Mouse (Mus musculus): ENCODE results near the gene Dpm3.

Gene Dpm3

GRCm38 (mm10) chr3:89231772-89232275 lies 27.3 kb upstream of the Dpm3 start:
- no peak for DNase-seq (ENCODE audit: low spot score)

- no peak for DNase-seq (ENCODE audit: low spot score)
Measured at GRCm38 (mm10) chr3:89232614-89233013, 26.5 kb upstream of the Dpm3 start.

GRCm38 (mm10) chr3:89233562-89234110 lies 25.5 kb upstream of the Dpm3 start:
- no peak for DNase-seq (ENCODE audit: low spot score)

- no peak for DNase-seq (ENCODE audit: low spot score)
Measured at GRCm38 (mm10) chr3:89236516-89236915, 22.6 kb upstream of the Dpm3 start.

GRCm38 (mm10) chr3:89237682-89238081 lies 21.5 kb upstream of the Dpm3 start:
- no peak for DNase-seq (ENCODE audit: low spot score)

DNA sequence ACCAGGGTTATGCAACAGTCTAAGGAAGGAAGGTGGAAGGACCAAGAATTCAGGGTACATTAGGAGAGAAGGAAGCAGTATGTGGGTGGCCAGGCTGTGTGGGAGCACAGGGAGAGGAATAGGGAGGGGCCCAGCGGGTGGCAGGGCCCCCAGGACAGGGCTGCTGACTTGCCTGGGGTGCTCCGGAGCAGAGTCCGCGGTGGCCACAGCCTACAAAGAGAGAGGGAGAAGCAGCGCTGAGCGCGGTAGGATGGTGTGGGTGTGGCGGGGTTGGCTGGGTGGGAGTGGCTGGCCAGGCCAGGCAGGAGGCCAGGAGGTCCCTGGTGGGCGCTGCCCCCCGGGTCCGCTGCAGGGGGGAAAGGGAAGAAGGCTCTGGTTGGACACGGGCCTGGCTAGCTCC lies 20.7 kb upstream of the Dpm3 start:
- no peak for DNase-seq (ENCODE audit: low spot score)

- peak; percentile 77 for DNase-seq (ENCODE audit: low spot score)
Measured at GRCm38 (mm10) chr3:89242331-89242895, 16.7 kb upstream of the Dpm3 start.

- DNase-seq (ENCODE audit: low spot score): peak; percentile 80
Measured at GRCm38 (mm10) chr3:89243609-89244008, 15.5 kb upstream of the Dpm3 start.

DNA sequence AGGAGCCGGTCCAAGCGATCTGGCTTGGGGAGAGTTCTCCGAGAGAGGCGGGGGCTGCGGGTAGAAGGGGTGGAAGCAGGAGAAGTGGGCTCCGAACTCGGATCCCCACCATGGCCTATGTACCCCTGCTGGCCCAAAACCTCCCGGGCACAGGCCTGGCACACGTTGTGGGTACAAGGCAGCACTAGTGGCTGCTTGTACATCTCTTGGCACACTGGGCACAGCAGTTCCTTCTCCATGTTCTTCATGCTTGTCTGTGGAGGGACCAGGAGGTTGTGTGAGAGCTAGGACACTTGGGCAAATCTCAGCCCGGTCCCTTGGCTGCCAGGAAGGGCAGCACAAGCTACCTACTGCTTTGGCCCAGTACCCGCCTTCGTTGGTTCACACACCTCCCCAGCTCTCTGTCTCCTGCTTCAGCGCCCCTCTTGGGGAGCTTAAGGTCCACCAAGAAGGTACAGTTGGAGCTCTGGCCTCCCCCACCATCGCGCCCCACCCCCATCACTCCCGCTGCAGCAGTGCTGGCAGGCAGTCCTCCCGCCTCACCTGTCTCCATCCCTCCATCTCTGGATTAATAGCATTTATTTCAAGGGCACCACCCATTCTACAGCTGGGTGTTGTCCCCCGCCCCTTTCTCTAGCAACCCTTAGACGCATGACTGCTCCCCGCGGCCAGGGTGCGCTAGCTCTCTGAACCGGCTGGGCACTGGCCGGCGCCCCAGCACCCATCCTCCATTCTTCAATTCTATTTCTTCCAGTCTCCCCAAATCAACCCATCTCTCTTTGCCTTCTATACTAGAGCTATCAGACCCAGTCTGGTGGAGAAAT lies 14.8 kb upstream of the Dpm3 start:
- DNase-seq (ENCODE audit: low spot score): no peak

DNA sequence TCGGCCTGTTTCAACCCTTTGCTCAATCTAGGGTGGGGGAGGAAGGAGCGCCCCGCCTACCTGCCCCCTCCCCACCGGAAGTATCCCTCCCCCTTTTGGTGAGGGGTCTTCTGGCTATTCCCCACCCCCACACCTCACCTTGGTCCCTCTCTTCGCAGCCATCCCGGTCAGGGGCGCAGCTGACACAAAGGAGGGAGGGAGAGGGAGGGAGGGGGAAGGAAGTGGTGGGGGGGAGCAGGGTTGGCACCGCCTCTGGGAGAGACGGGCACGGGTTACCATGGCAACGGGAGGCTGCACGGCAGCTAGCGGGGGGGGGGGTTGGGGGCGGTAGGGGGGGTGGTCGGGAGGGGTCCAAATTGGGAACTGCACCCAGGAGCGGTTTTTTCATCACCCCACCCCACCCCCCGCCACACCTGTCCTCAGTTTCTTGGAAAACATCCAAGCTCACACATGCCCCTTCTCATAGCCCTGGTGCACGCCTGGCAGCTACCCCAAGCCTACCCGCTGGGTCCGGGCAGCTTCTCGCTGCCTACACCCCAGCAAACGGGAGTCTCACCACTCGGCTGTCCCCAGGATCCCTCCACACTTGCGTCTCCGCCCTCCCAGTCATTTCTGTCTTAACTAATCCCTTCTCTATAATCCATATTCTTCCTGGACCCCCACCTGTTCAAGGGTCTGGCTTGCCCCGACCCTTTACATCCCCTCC lies 14.0 kb upstream of the Dpm3 start:
- DNase-seq (ENCODE audit: low spot score): no peak

- no peak for DNase-seq (ENCODE audit: low spot score)
Measured at GRCm38 (mm10) chr3:89245688-89246171, 13.4 kb upstream of the Dpm3 start, which contains the start of gene Krtcap2. Krtcap2 (plus strand) TSS chr3:89245966.

DNA sequence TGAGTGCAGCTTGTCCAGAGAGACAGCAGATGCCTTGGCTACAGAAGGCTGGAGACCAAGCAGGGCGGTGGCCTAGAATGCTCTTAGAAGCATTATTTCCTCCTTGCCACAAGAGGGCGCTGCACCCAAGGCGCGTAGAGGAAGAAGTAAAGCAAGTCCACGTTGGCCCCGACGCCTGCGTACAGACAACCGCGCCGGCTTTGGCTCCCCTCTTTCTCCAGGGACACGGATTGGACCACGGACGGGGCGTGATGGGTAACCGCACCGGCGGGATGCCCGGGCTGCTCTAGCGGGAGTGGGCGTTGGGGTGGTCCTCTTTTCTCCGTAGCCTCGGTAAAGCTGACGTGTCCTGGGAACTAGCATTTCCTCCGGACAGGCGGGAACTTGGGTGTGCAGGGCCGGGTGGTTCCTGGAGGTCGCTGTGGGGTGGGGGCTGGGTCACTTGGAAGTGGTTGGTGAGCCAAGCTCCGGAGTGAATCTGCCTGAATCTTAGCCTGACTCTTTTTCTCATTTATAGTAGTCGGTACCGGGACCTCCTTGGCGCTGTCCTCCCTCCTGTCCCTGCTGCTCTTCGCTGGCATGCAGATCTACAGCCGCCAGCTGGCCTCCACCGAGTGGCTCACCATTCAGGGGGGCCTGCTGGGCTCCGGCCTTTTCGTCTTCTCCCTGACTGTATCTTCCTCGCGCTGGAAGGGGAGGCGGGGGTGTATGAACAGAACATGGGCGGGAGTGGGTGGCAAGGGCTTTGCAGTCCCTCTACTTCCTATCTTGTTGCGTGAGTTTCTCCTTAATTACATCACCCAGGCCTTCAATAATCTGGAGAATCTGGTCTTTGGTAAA lies 12.7 kb upstream of the Dpm3 start, which contains the start of gene Trim46:
Gene Trim46 (minus strand): TSS at position 49 of the 840 bp plus-strand sequence.
- DNase-seq (ENCODE audit: low spot score): peak; percentile 96

GRCm38 (mm10) chr3:89247466-89247865 lies 11.7 kb upstream of the Dpm3 start:
- DNase-seq (ENCODE audit: low spot score): no peak

DNA sequence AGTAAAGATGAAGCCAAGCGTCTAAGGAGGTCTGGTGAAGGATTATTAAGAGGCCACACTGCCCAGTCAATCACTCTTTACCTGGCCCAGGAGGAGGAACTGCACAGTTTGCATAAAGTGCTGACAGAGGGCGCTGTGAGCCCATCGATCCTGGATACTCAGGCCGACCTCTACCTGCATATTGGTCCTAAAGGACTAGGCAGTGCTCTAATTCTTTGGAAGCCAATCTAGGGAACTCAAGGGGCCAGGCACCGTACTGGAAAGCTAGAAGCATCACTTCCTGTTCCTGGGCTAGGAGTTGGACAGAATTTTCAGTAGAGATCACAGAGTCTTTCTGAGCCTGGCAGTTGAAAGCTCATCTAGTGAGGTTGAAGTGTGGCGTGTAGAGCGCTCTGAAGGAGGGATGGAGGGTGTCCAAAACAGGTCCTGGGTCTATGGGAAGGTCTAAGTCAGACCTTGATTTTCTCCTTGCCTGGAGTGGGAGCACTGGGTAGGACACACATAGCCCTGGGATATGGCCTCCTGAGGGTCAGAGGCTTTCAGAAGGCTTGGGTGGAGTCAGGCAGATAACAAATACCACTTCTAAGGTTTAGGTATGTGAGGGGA lies 8.6 kb upstream of the Dpm3 start:
- DNase-seq (ENCODE audit: low spot score): peak; percentile 84

GRCm38 (mm10) chr3:89251365-89251895 lies 7.7 kb upstream of the Dpm3 start:
- DNase-seq (ENCODE audit: low spot score): peak; percentile 79

GRCm38 (mm10) chr3:89254994-89255393 lies 4.2 kb upstream of the Dpm3 start:
- DNase-seq (ENCODE audit: low spot score): no peak

- DNase-seq (ENCODE audit: low spot score): no peak
Measured at GRCm38 (mm10) chr3:89256177-89256576, 3.0 kb upstream of the Dpm3 start.

- no peak for DNase-seq (ENCODE audit: low spot score)
Measured at GRCm38 (mm10) chr3:89260211-89260610, 1.1 kb downstream of the Dpm3 start.

DNA sequence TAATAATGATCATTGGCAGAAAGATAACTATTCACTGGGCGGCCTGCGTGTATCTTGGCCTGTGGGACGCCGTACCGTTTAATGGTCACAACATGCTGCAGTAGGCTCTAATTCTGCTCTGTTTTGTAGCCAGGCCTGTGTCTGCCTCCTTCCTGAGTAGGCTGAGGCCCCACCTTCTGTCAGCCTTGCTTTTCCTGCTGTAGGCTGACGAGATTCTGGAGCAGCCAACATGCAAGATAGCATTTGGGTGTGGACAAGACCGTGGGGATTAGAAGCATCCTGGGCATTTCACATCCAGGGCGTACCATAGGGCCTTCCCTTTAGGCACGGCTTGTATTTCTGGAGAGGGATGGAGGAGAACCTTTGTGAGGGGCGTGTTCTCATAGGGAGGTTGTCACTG lies 3.3 kb downstream of the Dpm3 start:
- DNase-seq (ENCODE audit: low spot score): no peak

GRCm38 (mm10) chr3:89266439-89266893 lies 7.3 kb downstream of the Dpm3 start:
- peak; percentile 95 for DNase-seq (ENCODE audit: low spot score)
